Mouse (Mus musculus) 3134 (cell line): ENCODE measurements around the gene Eomes.

Source experiments
- DNase-seq: peaks from one replicate; pipeline ENCODE4 v3.0.0-alpha.2; 2011; ENCODE audit warnings: low spot score; ENCODE audit not compliant: insufficient read length; ENCODE audit errors: extremely low read depth

Gene Eomes

DNA sequence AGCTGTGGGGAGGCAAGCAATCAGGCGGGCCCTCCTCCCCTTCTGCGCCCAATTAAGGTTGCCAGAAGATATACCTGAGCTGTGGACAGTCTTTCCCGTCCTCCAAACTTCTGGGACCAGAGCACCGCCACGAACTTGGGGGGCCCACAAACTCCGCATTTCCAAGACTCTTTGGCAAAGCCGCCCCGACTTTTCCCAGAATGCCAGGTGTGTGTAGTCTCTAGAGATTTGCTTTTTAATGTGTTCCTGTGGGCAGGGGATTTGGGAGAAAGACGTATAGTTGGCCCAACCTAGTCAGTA lies 9.0 kb downstream of the Eomes start:
- DNase-seq, result no peak

DNA sequence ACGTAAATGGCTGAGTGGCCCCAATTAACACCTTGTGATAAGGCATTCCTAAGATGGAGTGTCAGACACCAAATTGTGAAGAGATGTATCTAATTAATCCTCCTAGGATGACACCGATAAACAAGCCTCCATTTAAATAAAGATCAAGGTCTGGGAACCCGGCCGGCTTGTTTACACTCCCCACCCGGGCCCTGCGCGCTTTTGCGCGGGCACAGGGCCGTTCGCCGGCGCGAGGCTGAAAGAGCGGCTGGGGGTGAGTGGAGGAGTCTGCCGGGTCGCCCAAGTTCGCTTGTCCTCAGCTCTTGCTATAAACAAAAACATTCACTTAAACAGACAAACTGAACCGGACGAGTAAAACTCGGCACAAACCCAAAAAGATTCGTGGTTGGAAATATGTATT lies 9.6 kb downstream of the Eomes start:
- DNase-seq, result no peak

DNA sequence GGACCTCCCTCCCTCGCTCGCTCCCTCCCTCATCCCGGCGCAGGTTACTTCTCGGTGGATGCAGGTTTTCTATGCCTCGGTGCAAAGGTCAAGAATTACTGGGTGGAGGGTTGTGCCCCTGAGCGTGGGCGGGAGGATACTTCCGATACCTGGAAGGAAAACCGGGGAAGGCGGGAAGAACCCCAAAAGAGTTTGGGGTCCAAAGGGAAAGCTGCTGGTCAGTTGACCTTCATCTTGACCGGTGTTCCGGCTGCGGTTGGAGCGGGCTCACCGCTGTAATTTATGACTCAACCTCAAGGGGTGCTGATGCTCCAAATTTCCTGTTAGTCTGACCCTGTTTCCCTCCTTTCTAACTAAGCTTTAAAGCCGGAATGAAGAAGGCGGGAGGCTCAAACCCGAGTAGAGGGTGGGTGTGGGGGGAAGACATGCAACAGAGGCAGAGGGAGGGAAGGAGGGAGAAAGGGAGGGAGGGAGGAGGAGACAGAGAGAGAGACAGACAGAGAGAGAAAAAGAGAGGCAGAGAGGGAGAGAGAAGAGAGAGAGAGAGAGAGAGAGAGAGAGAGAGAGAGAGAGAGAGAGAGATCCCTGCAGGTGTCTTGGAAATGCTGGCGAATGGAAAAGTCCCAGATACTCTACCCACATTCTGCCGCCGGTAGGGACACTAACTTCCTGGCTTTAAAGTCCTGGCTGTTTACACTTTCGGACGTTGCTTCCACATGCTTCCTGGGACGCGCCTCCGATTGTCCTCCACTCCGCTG lies 10.3 kb downstream of the Eomes start:
- peak; percentile 74 for DNase-seq

DNA sequence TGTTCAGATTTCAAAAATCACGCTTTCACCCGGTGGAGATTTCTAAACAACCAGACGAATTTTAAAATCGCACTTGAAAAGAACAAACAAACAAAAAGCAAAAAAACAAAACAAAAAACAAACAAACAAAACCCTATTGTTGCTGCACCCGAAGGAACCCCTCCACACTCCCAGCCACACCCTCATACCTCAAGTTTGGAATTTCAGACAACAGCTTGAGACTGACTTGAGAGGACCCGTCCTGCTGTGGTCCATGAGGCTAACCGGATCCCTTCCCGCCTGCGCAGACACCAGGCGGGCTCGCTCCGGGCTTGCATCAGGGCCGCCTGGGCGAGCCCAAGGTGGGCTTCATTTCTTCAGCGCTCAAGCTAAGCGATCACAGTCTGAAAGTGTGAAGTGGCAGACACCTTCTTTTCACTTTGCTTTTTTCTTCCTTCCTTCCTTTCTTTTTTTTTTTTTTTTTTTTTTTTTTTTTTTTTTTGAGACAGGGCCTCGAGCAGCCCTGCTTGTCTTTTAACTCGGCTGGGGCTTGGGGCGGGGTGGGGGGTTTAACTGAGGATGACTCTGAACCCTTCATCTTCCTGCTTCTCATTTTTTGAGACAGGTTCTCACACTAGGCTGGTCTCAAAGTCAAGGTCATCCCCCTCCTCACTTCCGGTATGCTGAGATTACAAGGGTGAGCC lies 11.0 kb downstream of the Eomes start:
- peak; percentile 62 for DNase-seq

DNA sequence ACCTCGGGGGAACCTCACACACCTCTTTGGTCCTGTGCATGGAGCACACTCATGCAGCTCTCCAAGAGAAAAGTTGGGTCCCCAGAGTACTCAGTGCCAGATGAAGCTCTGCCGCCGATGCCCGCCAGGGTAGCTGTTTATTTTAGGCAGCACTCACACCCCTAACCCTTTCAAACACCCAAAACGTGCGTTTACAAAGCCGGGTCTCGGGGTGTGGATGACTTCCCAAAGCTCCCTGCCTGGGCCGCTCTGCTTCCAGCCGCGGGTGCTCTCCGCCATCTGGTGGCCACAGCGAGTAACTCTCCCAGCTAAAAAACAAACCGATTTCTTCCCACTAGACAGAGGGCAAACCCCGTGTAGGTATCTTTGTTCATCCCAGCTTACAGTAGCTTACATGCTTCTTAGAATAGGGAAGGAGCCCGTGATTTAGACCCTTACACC lies 11.6 kb downstream of the Eomes start:
- peak; percentile 73 for DNase-seq

DNA sequence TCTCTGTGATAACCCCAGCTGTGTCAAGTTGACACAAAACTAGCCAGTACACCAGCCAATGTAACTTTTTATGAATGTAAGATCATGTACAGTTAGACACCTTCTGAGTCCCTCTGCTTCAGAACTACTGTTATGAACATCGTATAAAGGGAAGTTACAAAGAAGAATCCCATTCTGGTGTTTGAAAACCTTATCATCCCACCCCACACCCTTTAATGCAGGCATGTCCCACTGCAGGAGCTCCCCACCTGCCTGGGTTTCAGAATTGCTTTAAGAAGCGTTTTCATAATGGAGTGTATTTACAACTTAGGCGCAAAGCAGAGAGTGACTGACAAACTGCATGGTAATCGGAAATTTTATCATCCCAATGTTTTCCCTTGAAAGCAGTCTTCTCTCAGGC lies 13.2 kb downstream of the Eomes start:
- DNase-seq, result no peak

DNA sequence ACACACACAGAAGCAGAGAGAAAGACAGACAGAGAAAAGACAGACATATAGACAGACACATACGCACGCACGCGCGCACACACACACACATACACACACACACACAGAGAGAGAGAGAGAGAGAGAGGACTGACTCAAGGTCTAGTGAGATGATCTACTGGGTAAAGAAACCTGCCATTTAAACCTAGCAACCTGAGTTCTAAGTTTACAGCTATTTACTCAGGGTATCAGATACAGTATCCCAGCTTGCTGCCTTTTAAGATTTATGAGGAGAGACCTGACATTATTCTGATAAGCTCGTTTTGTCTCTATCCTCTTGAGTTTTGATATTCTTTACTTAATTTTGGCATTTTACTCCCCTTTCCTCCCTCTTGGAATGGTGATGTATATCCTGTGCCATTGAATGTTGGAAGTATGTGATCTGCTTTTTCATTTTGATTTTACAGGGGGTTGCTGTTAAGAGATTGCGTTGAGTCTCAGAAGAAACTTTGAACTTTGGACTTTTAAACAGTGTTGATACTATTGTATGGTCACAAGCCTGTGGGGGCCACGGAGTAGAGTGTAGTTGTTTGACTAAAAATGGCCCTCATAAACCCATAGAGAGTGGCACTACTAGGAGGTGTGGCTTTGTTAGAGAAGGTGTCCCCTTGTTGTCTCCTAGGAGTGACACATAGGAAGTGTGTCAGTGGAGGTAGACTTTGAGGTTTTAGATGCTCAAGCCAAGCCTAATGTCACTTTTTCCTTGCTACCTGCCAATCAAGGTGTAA lies 15.1 kb downstream of the Eomes start:
- DNase-seq, result no peak

DNA sequence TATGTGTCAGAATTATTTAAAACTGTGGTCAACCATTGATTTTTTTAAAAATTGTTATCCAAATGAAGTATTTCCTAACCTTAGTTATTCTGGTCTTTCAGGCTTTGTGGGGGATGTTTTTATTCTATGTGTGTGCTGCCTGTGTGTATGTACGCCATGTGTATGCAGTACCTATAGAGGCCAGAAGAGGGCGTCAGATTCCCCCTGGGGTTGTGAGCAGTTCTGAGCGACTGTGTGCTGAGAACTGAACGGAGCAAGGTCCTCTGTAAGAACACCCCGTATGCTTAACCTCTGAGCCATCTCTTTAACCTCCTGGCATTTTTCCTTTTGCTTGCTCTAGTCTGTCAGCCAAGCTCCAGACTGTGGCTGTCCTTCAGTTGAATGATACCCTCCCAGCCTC lies 16.1 kb downstream of the Eomes start:
- DNase-seq, result no peak

DNA sequence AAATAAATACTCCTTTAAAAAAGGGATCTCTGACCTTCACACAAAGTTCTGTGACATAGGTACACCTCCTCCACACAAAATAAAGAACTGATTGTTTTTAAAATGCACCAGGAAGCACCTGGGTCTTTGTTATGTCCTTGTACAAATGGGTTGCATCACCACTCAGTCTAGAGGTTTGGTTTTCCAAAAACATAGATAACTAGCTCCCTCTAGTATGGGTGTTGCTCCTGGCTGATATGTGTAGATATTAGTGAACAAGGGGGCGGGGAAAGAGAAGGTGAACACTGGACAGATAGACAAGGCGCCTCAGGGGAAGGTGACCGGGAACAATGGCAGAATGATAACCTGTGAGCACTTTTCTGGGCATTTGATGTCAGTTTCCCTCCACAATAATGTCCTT lies 17.9 kb downstream of the Eomes start:
- DNase-seq, result no peak

DNA sequence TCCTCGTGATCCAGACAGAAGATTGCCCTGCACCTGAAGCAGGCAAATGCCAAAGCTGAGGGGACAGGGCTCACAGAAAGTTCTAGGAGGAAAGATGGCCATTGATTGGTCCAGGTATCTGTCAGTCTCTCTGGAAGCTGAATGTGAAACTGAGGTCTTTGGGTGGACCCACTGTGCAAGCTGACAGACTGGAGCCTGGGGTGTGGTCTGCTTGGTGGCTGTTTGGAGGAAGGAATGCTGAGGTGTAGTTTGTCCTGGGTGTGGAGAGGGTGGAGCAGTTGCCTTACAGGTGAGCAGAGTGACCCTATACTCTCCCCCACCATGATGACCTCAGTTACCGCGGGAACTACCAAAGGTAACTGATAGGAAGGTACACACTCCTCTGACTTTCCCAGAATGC lies 18.9 kb downstream of the Eomes start:
- DNase-seq, result no peak

DNA sequence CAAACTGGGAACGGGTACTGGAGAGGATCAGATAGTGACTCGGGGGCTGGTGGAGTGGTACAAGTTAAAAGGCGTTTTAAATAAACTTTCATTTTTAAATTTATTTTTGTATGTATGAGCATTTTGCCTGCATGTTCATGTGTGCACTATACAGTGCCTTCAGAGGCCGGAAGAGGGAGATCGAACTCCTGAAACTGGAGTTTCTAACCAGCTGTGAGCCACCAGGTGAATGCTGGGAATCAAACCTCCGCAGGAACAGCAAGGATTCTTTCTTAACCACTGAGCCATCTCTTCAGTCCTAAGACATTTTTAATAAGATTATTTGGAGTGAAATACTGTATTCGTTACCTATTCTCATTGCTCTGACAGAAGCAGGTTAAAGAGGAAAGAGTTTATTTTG lies 20.0 kb downstream of the Eomes start:
- DNase-seq, result no peak

DNA sequence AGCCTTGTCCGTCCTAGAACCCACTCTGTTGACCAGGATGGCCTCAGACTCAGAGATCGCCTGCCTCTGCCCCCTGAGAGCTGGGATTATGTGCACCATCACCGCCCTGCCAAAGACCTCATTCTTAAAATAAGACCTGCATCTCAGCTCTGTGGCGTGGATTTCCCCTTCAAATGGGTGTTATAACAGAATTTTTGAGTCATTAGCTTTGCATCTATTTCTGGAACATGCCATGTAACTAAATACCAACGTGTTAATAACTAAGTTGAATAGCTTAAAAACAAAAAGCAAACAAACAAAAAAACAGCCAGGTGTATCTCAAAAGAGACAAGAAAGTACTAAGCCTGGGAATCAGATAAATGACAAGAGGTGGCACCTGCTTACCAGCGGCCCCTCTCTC lies 23.0 kb downstream of the Eomes start:
- no peak for DNase-seq

DNA sequence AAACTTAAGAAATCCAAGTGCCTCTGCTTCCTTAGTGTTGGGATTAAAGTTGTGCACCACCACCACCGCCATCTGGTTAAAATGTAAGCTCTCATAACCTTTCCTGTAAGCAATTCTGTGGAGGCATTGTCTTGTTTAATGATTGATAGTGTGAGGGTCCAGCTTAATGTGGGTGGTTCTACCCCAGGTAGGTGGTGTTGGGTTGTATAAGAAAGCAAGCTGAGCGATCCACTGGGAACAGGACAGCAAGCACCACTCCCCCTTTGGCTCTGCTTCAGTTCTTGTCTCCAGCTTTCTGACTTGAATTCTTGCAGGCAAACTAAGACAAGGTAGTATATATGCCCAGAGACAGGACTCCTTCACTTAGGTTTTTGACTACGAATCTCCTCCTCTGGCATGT lies 26.6 kb downstream of the Eomes start:
- no peak for DNase-seq

DNA sequence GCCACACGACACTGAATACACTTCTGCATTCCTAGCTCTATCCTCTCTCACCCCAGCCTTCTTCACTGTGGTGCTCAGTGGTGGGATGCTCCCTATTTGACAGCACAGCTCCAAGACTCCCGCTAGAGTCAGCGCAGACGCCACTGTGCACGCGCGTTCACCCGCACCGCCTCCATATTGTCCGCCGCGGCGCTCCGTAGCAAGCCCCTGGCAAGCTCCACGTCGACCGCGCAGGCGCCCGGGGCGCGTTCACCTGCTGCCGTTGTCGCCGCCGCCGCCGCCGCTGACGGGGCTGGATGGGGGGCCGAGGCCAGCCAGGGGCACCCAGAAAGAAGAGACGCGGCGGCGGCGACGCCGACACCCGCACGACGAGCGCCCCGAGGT lies 28.0 kb downstream of the Eomes start, which contains the start of gene Golga4:
Gene Golga4, plus strand, starts transcription at position 248 of the 384 bp plus-strand sequence.
- peak; percentile 82 for DNase-seq

DNA sequence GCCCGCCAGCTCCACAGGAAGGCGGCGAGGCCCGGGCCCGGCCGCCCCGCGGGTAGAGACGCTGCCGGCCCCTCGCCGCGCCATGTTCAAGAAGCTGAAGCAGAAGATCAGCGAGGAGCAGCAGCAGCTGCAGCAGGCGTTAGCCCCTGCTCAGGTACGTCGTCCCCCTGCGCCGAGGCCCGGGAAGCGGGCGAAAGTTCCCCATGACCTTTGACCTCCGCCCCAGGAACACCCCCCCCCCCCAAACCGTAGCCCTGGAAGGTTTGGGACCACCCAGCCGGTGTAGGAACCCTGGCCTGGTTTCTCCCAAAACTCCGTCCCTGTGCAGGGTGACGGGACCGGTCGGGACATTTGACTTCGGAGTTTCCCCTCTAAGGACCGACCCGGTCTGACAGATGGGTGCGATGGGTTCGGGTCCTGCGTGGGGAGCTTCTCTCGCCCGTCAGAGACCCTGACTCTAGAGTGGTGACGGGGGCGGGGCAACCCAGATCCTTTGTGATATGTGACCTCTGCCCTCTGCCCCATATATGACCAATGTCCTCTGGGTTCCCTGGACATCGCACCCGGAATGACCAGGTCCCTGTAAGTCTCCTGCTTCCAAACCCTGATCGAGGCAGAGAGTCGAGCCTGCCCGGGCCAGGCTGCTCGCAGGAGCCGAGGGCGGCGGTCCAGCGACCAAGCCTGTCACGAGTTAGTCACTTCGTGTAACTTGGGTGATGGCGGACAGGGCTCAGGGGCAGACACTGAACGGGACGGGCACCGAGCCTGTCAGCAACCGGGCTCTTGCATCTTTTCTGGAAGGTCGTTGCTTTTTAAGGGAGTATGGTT lies 28.6 kb downstream of the Eomes start:
- peak; percentile 68 for DNase-seq

DNA sequence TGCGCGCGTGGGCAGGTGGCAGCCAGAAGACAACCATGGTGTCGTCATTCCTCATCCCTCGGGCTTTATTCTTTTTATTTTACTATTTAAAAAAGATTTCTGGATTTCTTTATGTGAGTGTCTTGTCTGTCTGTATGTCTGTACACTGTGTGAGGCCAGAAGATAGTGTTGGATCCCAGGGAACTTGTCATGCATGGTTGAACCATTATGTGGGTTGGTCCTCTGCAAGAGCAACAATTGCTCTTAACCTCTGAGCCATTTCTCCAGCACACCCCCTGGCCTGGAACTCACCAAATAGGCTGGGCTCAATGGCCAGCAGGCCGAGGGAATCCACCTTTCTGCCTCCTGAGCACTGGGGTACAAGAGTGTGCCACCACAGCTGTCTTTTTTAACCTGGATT lies 29.5 kb downstream of the Eomes start:
- DNase-seq, result no peak

DNA sequence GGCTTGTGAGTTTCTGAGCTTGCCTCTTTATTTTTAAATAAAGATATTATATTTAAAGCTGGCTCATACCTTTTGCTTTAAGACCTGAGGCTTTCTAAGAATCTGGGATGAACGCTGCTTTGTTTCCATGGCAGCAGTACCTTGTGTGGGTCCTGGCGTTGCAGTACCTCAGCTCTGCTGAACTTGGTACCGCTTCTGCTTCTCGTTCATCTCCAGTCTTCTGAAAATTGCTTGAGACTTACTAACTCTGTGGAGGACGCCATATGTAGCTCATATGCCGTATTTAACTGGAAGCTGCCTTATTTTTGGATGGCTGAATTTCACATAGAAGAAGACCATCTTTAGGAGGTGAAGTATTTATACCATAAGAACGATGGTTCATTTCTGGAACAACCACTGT lies 30.6 kb downstream of the Eomes start:
- DNase-seq, result no peak

DNA sequence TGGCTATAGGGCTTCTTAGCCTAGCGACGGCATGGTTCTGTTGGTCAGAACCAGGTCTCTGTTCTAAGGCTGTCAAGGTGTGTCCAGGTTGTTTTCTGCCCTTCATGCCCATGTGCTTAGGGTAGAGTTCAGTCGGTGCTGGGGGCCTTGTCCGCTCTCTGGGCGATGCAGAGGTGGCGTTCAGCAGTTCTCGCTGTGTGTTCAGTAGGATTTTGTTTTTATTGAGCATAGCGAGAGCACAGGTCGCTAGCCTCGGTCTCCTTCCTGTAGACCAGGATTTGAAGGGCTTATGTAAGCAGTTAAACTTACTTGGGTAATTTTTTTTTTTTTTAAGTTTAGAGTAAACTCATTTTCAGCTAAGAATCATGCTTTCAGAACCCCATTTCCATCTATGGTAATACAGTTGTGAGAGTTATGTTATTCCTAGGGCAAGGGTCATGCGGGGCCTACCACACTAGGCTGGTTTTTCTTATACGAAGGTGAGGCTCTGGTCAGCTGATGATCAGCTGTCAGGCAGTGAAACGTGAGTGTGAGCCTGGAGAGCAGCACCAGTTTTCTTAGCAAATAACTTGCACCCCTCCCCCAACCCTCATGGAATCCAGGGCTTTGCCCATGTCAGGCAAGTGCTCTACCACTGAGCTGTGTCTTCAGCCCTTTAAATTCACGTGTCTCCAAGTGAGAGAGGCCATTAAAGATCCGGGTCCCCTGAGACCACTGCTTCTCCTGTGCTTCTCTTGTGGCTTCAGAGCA lies 33.1 kb downstream of the Eomes start:
- DNase-seq, result no peak

DNA sequence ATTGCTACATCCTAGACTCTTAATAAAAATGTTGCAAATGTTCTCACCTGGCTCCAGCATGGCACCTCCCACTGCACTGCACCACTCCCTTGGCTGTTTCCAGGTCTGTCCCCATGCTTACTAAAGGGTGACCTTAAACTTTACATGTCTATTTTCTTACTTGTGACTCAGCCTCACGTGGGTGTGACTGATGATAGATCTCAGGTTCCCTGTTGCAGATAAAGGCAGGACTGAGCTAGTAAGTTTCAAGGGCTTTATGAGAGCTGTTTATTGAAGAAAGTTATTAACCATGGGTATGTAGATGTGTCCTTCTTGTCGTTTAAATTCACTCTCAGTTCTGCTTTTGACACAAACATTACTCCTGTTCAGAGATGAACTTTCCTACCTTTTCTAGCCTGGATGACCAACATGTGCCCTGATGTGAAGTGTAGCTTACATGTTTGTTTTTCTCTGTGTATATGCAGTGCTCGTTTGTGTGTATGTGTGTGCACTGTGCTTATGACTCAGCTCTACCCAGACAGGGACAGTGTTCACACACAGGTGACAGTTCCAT lies 34.7 kb downstream of the Eomes start:
- no peak for DNase-seq

DNA sequence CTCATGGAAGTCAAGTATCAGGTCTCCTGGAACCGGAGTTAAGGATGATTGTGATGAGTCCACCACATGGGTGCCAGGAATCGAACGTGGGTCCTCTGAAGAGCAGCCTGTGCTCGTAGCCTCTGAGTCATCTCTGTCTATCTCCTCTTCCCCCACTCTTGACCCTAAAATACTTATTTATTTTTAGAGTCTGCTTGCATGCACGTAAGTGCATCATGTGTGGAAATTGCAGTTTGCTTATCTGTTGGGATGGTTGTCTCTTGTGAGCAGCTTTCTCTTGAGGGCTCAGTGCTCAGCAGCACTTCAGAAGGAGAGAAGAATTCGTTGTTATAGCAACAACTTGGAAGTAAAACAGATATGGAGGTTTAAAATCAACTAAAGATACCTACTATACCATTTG lies 37.5 kb downstream of the Eomes start:
- no peak for DNase-seq
